Mouse (Mus musculus): ENCODE measurements around the gene Olfr593.
"Not testable (repeated sequence)": the region's sequence is repeated elsewhere in the genome, so short reads cannot be mapped to it uniquely, and the experiment has no call there.

- TF ChIP-seq CTCF (IDR thresholded peaks at IDR 0.05; ENCODE audit: borderline replicate concordance, insufficient read depth, low read length); POLR2A (IDR thresholded peaks at IDR 0.05; ENCODE audit: low read depth, low read length): not testable (repeated sequence)
These were observed 40.7 kb downstream of the Olfr593 start, which contains the start of gene Usp17ld for GRCm38 (mm10) chr7:103252405-103252804.

Measured in embryonic fibroblast, embryonic 13.5 days (primary cell).